Mouse (Mus musculus): ENCODE results near the gene Klrd1.
"Not testable (repeated sequence)": the region's sequence is repeated elsewhere in the genome, so short reads cannot be mapped to it uniquely, and the experiment has no call there.

Gene Klrd1

GRCm38 (mm10) chr6:129591508-129591907 is at the start of gene Klrd1:
TSS of gene Klrd1 (plus strand) at chr6:129591782.
- DNase-seq (ENCODE audit: low spot score): peak; percentile 73

DNA sequence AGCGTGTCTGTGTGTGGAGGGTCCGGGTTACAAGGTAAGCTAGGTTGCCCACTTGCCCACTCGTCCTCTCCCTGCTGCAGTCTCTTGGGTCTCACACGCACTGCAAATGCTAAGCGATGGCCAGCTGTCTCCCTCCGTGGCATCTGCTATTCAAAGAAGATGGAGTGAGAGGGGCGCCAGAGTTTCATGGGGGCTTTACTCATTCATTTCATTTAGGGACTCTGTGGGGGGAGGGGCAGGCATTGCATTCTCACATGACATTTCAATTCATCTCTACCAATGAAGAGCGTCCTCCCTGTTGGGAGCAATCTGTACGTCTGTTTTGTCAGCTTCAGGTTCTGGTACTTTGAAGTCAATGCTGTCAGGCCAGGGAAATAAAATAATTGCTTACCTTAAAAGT is 49.7 kb upstream of the Klrd1 start:
- no peak for DNase-seq (ENCODE audit: low spot score)

- DNase-seq (ENCODE audit: low spot score): no peak
Observed at GRCm38 (mm10) chr6:129542540-129542939, 49.0 kb upstream of the Klrd1 start.

DNA sequence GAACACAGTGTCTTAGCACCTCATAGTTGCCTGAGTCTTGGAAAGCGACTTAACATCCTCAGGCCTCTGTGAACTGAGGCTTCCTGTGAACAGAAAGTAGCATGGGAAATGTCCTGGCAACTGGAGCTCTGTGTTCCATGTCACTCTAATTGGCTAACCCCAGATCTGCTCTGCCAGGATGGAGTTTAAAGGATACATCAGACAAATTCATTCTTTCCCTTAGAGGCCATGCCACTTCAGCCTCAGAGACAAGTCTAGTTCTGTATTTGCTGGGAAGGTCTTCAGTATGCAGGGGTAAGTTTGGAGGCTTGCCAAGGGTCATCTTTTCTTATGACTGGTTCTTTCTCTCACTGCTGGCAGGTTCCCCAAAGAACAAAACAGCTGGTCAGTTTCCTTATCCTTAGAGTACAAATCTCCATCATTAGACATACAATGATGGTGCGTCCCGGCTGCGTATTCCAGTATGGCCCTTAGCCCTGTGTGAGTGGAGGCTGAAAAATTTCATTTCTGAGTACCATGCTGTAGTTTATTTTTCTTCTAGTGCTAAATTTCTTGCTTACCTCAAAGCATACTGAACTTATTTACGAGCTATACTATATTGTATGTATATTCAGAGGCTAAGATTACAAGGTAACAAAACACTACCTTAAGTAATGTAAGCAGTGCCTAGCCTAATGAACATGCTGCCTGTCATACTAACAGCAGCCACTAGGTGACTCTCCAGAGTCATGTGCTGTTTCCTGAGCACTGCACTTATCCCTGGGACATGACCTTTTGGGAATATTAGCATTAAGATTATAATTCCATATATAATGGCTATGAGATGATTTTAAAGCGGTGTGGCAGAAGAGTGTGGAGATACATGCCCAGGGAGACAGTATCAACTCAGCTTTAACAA is 47.6 kb upstream of the Klrd1 start:
- peak; percentile 7 for DNase-seq (ENCODE audit: low spot score)

- no peak for DNase-seq (ENCODE audit: low spot score)
Observed at GRCm38 (mm10) chr6:129547277-129547676, 44.3 kb upstream of the Klrd1 start.

- no peak for DNase-seq (ENCODE audit: low spot score)
Observed at GRCm38 (mm10) chr6:129548009-129548408, 43.6 kb upstream of the Klrd1 start.

DNA sequence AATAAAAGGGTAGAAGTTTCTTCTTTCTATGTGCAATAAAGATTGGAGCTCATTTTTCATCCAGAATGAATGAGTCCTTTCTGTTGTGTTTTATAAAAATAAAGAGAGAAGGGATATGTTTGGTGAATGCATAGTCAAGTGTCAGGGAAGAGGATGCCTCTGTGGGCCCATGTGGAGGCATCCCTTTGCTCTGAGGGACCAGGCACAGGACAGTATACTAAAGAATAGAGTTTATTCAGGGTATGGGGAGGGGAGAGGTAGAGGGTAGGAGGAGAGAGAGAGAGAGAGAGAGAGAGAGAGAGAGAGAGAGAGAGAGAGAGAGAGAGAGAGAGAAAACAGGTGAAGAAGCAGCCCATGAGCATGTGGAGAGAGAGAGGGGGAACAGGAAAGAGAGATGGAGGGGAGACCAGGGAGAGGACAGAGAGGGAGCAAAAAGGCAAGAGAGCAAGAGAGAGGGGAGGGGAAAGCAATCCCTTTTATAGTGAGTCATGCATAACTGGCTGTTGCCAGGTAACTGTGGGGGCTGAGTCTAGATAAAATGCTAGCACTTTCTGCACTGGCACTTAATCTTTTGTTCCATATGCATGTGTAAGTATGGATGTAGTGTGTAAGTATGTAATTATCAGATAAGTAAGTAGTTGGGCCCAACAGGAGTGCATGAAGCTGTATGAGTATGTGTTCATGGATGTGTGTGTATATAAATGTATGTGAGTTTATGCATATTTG is 34.1 kb upstream of the Klrd1 start:
- DNase-seq (ENCODE audit: low spot score): no peak

GRCm38 (mm10) chr6:129558946-129559640 is 32.5 kb upstream of the Klrd1 start:
- peak; percentile 41 for DNase-seq (ENCODE audit: low spot score)

DNA sequence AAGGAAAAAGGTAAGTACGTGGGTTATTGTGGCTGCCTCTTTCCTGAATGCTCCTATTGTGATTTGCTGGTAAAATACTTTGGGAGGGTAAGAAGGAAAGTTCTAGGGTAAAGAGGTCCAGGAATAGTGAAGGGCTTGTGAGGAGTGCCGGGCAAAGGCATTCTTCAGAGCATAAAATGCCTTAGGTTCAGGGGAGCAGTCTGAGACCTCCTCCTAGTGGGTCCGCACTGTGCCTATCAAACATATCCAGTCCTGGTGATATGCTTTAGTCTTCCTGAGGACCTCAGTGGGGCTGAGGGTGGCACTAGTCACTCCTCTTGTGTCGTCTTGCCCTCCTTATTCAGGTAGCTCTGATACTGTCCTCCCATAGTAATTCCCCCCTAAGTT is 31.9 kb upstream of the Klrd1 start:
- DNase-seq (ENCODE audit: low spot score): no peak

DNA sequence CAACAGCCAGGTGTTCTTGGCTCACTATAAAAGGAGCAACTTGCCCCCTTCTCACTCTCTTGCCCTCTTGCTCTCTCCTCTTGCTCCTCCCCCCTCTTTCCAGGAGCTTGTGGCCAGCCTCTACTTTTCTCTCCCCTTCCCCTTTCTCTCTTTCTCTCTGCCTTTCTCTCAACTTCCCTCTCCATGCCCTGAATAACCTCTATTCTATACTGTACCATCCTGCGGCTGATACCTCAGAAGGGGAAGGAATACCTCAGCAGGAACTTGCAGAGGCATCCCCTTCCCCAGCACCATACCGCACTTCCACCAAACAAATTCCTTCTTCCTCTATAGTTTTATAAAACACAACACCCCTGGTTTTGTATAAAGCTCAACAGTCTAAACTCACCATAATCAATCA is 26.3 kb upstream of the Klrd1 start:
- no peak for DNase-seq (ENCODE audit: low spot score)

DNA sequence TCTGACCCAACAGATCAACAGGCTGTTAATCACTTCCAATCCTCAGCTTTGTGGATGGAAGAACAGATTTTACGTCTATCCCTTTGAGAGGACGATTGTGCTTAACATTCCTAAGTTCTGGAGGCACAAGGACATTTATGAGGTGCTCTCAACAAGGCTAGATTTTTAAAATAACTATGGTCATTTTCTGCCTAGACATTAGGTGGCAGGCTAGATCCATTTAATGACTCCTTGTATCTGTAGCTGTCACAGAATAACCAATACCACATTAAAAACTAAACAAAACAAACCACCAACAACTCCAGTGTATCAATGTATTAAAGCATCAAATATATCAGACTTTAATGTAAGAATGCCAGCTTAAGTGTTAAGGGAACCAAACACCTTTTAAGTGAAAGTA is 16.3 kb upstream of the Klrd1 start:
- no peak for DNase-seq (ENCODE audit: low spot score)

DNA sequence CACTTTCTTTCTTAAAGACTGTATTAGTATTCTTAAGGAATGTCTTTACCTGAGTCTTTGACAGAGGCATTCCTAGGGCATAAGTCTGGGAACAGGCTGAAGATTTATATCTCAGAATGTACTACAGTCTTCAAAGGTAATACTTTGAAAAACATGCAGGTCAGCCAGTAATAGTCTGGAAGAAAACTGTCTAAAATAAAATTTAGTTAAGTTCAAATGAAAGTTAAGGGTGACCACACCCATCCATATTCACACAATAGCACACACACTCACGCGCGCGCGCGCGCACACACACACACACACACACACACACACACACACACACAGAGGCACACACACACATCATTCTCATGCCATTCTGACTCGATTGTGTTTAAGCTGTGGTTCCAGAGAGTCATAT is 14.0 kb upstream of the Klrd1 start, which contains the start of gene Klre1:
TSS of gene Klre1 (plus strand) at position 301 of the 400 bp plus-strand sequence.
- DNase-seq (ENCODE audit: low spot score): no peak

GRCm38 (mm10) chr6:129581274-129581673 is 10.3 kb upstream of the Klrd1 start:
- peak; percentile 32 for DNase-seq (ENCODE audit: low spot score)

DNA sequence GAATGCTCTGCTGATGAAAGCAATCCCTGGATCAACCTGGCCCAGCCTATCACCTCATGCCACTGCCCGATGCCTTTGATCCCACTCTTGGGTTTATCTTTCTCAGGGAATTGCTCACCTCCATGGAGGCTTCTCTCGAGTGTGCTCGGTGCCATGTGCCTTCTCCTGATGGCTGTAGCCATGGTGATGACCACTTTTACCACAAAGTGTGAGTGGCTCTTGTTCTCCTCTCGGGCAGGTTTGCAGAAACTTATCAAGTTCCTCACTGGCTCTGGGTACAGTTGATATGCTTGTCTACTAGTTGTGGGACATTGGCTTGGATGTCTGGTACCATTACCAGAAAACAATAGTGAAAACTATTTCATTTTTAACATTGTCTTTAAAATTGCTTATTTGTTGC is 9.7 kb upstream of the Klrd1 start:
- DNase-seq (ENCODE audit: low spot score): no peak

- no peak for DNase-seq (ENCODE audit: low spot score)
Observed at GRCm38 (mm10) chr6:129583014-129583413, 8.6 kb upstream of the Klrd1 start.

DNA sequence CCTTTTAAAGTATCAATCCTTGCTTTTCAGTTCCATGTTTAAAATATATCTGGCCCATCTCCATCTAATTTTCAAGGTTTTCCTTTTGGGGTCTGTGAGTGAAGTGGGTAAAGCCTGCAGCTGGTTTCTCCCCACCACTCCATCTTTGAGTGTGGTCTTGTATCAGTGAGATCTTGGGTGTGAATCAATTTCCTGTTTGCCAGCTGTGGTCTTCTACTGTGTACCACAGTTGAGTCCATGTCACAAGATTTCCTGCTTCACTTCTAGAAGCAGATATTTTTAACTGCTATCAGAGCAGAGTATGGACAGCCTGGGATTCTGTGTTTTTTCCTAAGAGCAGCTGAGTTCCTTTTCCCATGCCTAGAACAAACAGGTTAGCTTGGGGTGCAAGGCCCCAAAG is 16.8 kb downstream of the Klrd1 start:
- peak; percentile 82 for DNase-seq (ENCODE audit: low spot score)

DNA sequence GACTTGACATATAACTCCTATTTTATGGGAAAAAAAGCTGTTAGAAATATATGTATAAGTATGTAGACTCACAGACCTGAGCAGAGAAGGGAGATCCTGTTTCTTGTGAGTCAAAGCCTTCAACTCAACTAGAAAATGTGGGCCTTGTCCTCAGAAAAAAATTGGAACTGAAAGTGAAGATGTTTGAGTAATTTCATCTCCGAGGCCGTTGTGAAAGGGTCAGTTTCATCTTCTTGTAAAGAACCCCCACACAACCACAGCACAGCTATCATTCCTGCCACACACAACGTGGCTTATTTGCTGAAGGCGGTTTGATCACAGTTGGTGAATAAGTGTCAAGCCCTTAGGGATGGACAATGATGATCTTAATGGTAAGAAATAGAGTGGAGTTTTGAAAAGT is 32.2 kb downstream of the Klrd1 start, which contains the start of gene Klrk1:
TSS of gene Klrk1 (minus strand) at position 130 of the 400 bp plus-strand sequence.
- no peak for DNase-seq (ENCODE audit: low spot score)

- not testable (repeated sequence) for DNase-seq (ENCODE audit: low spot score)
Observed at GRCm38 (mm10) chr6:129631046-129631445, 39.5 kb downstream of the Klrd1 start.

DNA sequence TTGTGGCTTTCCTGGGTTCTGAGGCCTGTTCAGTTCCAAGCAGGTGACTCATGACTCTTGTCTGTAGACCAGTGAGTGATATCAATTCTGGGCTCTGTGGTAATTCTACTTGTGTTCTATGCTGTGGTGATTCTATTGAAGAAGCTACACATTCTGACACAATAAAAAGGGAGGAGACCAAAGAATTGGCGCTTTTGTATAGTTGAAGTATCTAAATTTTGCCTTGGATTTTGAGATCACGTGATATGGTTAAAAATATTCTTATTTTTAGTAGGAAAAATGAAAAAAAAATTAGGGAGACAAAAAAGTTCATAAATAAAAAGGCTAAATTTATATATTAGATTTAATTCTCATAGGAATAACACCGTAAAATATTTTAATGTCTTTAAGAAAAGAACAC is 51.7 kb downstream of the Klrd1 start, which contains the start of gene Klrc3:
TSS of gene Klrc3 (minus strand) at position 101 of the 400 bp plus-strand sequence.
- DNase-seq (ENCODE audit: low spot score): not testable (repeated sequence)

DNA sequence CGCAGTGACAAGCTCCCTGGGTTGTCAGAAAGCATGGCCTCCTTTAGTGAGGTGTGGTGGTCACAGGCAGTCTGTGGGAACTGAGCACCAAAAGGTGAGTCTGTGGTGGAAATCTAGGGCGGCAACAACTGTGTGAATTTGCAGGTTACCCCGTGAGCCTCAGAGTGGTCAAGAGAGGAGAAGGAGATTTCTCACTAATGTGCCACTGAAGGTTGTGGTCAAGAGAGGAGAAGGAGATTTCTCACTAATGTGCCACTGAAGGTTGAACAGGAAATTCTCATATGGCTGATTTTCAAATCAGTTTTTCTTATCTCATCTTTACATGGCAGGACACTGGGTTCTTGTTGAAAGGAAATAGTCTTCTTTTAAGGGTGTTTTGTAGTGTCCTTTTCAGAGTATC is 52.5 kb downstream of the Klrd1 start:
- DNase-seq (ENCODE audit: low spot score): not testable (repeated sequence)
